Mouse (Mus musculus) embryonic facial prominence, embryonic 14.5 days (tissue): Measurements from ENCODE around the gene Epb41l5. TPM values are rescaled to one million over a fixed set of nuclear protein-coding genes. Genes with fewer than 3 reads are reported as not detected.

Experiments
- ATAC-seq: fragments of 200-750 bp; cut with Nextera tagmentation; 2 replicates; pipeline ENCODE4 v1.8.0; 2017; ENCODE audit warnings: low read depth, moderate number of reproducible peaks, moderate TSS enrichment
- DNase-seq: peaks from one replicate; pipeline ENCODE4 v3.0.0-alpha.2; 2015; ENCODE audit warnings: low spot score
- H3K27ac ChIP-seq: fragments of 300-500 bp; sonication (generic); replicated peaks from 2 replicates; pipeline ENCODE4 v1.5.1; 2014; ENCODE audit warnings: low read depth, mild to moderate bottlenecking, low read length, moderate library complexity
- H3K27me3 ChIP-seq: fragments of 300-500 bp; sonication (generic); replicated peaks from 2 replicates; pipeline ENCODE4 v1.6.1; 2014; ENCODE audit warnings: low read length; ENCODE audit not compliant: control insufficient read depth, insufficient read depth
- H3K36me3 ChIP-seq: fragments of 300-500 bp; sonication (generic); 2 replicates; pipeline ENCODE4 v1.6.1; 2014; ENCODE audit warnings: low read length, mixed read lengths; ENCODE audit not compliant: control insufficient read depth, insufficient read depth
- H3K4me1 ChIP-seq: fragments of 300-500 bp; sonication (generic); 2 replicates; pipeline ENCODE4 v1.6.1; 2014; ENCODE audit warnings: antibody characterized with exemption, low read length; ENCODE audit not compliant: control insufficient read depth, insufficient read depth
- H3K4me2 ChIP-seq: fragments of 300-500 bp; sonication (generic); 2 replicates; pipeline ENCODE4 v1.6.1; 2014; ENCODE audit warnings: low read depth, mild to moderate bottlenecking, low read length, moderate library complexity, mixed read lengths
- H3K4me3 ChIP-seq: fragments of 300-500 bp; sonication (generic); 2 replicates; pipeline ENCODE4 v1.5.1; 2014; ENCODE audit warnings: low read depth, mild to moderate bottlenecking, low read length
- H3K9ac ChIP-seq: fragments of 300-500 bp; sonication (generic); 2 replicates; pipeline ENCODE4 v1.6.1; 2014; ENCODE audit warnings: low read depth, mild to moderate bottlenecking, low read length, moderate library complexity, mixed read lengths
- H3K9me3 ChIP-seq: fragments of 300-500 bp; sonication (generic); 2 replicates; pipeline ENCODE4 v1.6.1; 2016; ENCODE audit warnings: low read length; ENCODE audit not compliant: control insufficient read depth
- WGBS: fragments of 180-500 bp; shearing (Covaris S2); extraction: QIAGEN DNeasy Blood & Tissue Kit; methylation state at CpG from one replicate; pipeline ENCODE4 v1.1.7; 2014; 5-methylcytosine and 5-hydroxymethylcytosine counted together
- polyA plus RNA-seq: library from polyadenylated mRNA; unstranded; fragments of >200 nt; fragmentation: Nextera tagmentation; extraction: Ambion mirVana; gene quantifications from 2 replicates; pipeline ENCODE4 v1.2.1, GENCODE M21; 2014

Epb41l5 gene
- polyA plus RNA-seq, 1 experiment from 2014 or later: 15.0 TPM

- no peak overlapping the region for H3K4me2 ChIP-seq
- no peak for DNase-seq
- ATAC-seq: no peak
- H3K4me1 ChIP-seq: peaks cover 13% of the 10 kb centered on the region
- H3K4me3 ChIP-seq: no peak overlapping the region
- no peaks in the 10 kb centered on the region for H3K27me3 ChIP-seq
- 0 out of 2 replicates have a peak, but pooled peaks cover under 1% of the 10 kb centered on the region for H3K9me3 ChIP-seq
- H3K27ac ChIP-seq: no peak overlapping the region
- no peaks in the 10 kb centered on the region for H3K36me3 ChIP-seq
- 66% methylated on average over 7 of the region's 7 CpGs for WGBS
- H3K9ac ChIP-seq: no peak overlapping the region
Measured at GRCm38 (mm10) chr1:119521681-119522080, 127.1 kb downstream of the Epb41l5 start.

- H3K27me3 ChIP-seq: no peaks in the 10 kb centered on the region
- ATAC-seq (no peak), DNase-seq (no peak)
- H3K27ac ChIP-seq: no peak overlapping the region
- 47% methylated on average over 2 of the region's 2 CpGs for WGBS
- no peaks in the 10 kb centered on the region for H3K36me3 ChIP-seq
- peaks cover 9% of the 10 kb centered on the region for H3K4me1 ChIP-seq
- H3K9me3 ChIP-seq: no peaks in the 10 kb centered on the region
- H3K4me3 ChIP-seq: no peak overlapping the region
- H3K9ac ChIP-seq: no peak overlapping the region
- H3K4me2 ChIP-seq: no peak overlapping the region
Measured at GRCm38 (mm10) chr1:119521029-119521428, 127.8 kb downstream of the Epb41l5 start.

GRCm38 (mm10) chr1:119519286-119519685 lies 129.5 kb downstream of the Epb41l5 start:
- H3K27ac ChIP-seq: no peak overlapping the region
- no peaks in the 10 kb centered on the region for H3K36me3 ChIP-seq
- DNase-seq (no peak), ATAC-seq (peak; percentile 18; the same call in 1 of the 2 replicates)
- H3K9me3 ChIP-seq: no peaks in the 10 kb centered on the region
- no peak overlapping the region for H3K4me2 ChIP-seq
- no peak overlapping the region for H3K9ac ChIP-seq
- WGBS: 63% methylated on average over 6 of the region's 6 CpGs
- no peaks in the 10 kb centered on the region for H3K27me3 ChIP-seq
- no peak overlapping the region for H3K4me3 ChIP-seq
- no peaks in the 10 kb centered on the region for H3K4me1 ChIP-seq

- Histone ChIP-seq H3K9me3 (no peaks in the 10 kb centered on the region), H3K4me3 (no peak overlapping the region)
Measured at GRCm38 (mm10) chr1:119518786-119519185, 130.0 kb downstream of the Epb41l5 start.

GRCm38 (mm10) chr1:119518060-119518459 lies 130.7 kb downstream of the Epb41l5 start:
- no peaks in the 10 kb centered on the region for H3K27me3 ChIP-seq
- no peaks in the 10 kb centered on the region for H3K9me3 ChIP-seq
- no peak overlapping the region for H3K4me3 ChIP-seq
- no peak for ATAC-seq
- no peaks in the 10 kb centered on the region for H3K4me1 ChIP-seq
- H3K4me2 ChIP-seq: no peak overlapping the region
- 78% methylated on average over 7 of the region's 7 CpGs for WGBS
- DNase-seq: no peak
- H3K36me3 ChIP-seq: no peaks in the 10 kb centered on the region
- no peak overlapping the region for H3K27ac ChIP-seq
- no peak overlapping the region for H3K9ac ChIP-seq

More at GRCm38 (mm10) chr1:119518786-119519185, 130.0 kb downstream of the Epb41l5 start:
- Histone ChIP-seq H3K4me1 (no peaks in the 10 kb centered on the region), H3K9ac (no peak overlapping the region), H3K36me3 (no peaks in the 10 kb centered on the region), H3K27me3 (no peaks in the 10 kb centered on the region), H3K27ac (no peak overlapping the region), H3K4me2 (no peak overlapping the region)
- no peak for DNase-seq
- ATAC-seq: no peak

- 51% methylated on average over 8 of the region's 8 CpGs for WGBS
- DNase-seq (no peak), ATAC-seq (no peak)
- Histone ChIP-seq H3K9me3 (no peaks in the 10 kb centered on the region), H3K4me2 (no peak overlapping the region; the same call in 1 of the 2 replicates), H3K4me3 (no peak overlapping the region), H3K27ac (no peak overlapping the region), H3K36me3 (no peaks in the 10 kb centered on the region), H3K9ac (no peak overlapping the region), H3K4me1 (peaks cover 4% of the 10 kb centered on the region; the same call in 1 of the 2 replicates), H3K27me3 (no peaks in the 10 kb centered on the region)
Measured at GRCm38 (mm10) chr1:119510857-119511256, 137.9 kb downstream of the Epb41l5 start.

GRCm38 (mm10) chr1:119510409-119510808 lies 138.4 kb downstream of the Epb41l5 start:
- ATAC-seq (no peak), DNase-seq (no peak)
- no peak overlapping the region for H3K4me3 ChIP-seq
- no peak overlapping the region for H3K9ac ChIP-seq
- H3K36me3 ChIP-seq: no peaks in the 10 kb centered on the region
- H3K27ac ChIP-seq: no peak overlapping the region
- 60% methylated on average over 9 of the region's 9 CpGs for WGBS
- no peak overlapping the region; the same call in 1 of the 2 replicates for H3K4me2 ChIP-seq
- no peaks in the 10 kb centered on the region for H3K9me3 ChIP-seq
- H3K27me3 ChIP-seq: no peaks in the 10 kb centered on the region
- H3K4me1 ChIP-seq: peaks cover 5% of the 10 kb centered on the region; the same call in 1 of the 2 replicates

GRCm38 (mm10) chr1:119509474-119509873 lies 139.3 kb downstream of the Epb41l5 start:
- Histone ChIP-seq H3K4me1 (peaks cover 11% of the 10 kb centered on the region), H3K36me3 (no peaks in the 10 kb centered on the region), H3K4me2 (no peak overlapping the region), H3K9ac (no peak overlapping the region), H3K4me3 (no peak overlapping the region), H3K27ac (no peak overlapping the region), H3K27me3 (no peaks in the 10 kb centered on the region), H3K9me3 (no peaks in the 10 kb centered on the region)
- WGBS: 79% methylated on average over 6 of the region's 7 CpGs
- DNase-seq: no peak
- ATAC-seq: no peak

GRCm38 (mm10) chr1:119508548-119508947 lies 140.3 kb downstream of the Epb41l5 start:
- 34% methylated on average over 4 of the region's 4 CpGs for WGBS

More at GRCm38 (mm10) chr1:119508548-119508947, 140.3 kb downstream of the Epb41l5 start:
- no peak overlapping the region for H3K4me3 ChIP-seq
- H3K9ac ChIP-seq: no peak overlapping the region
- no peaks in the 10 kb centered on the region for H3K36me3 ChIP-seq
- H3K4me1 ChIP-seq: peaks cover 13% of the 10 kb centered on the region
- no peak overlapping the region for H3K27ac ChIP-seq
- no peaks in the 10 kb centered on the region for H3K27me3 ChIP-seq
- DNase-seq (peak; percentile 56), ATAC-seq (no peak)
- no peaks in the 10 kb centered on the region for H3K9me3 ChIP-seq
- no peak overlapping the region for H3K4me2 ChIP-seq
